Mouse (Mus musculus) limb, embryonic 14.5 days (tissue): Measurements from ENCODE around the gene Tbl1x. TPM values are rescaled to one million over a fixed set of nuclear protein-coding genes. Genes with fewer than 3 reads are reported as not detected.

ENCODE experiments used
- ATAC-seq: fragments of 200-750 bp; cut with Nextera tagmentation; 2 replicates; pipeline ENCODE4 v1.8.0; 2017; ENCODE audit warnings: low read depth, moderate number of reproducible peaks, moderate TSS enrichment; ENCODE audit not compliant: low FRiP score
- DNase-seq: peaks from one replicate; pipeline ENCODE4 v3.0.0-alpha.2; 2015; ENCODE audit warnings: low spot score
- H3K27ac ChIP-seq: fragments of 300-500 bp; sonication (generic); replicated peaks from 2 replicates; pipeline ENCODE4 v1.5.1; 2014; ENCODE audit warnings: low read depth, mild to moderate bottlenecking, low read length, moderate library complexity, mixed read lengths
- H3K27me3 ChIP-seq: fragments of 300-500 bp; sonication (generic); 2 replicates; pipeline ENCODE4 v1.6.1; 2014; ENCODE audit warnings: low read length, mixed read lengths; ENCODE audit not compliant: control insufficient read depth, insufficient read depth
- H3K36me3 ChIP-seq: fragments of 300-500 bp; sonication (generic); 2 replicates; pipeline ENCODE4 v1.6.1; 2014; ENCODE audit warnings: mild to moderate bottlenecking, low read length, moderate library complexity, mixed read lengths; ENCODE audit not compliant: control insufficient read depth, insufficient read depth
- H3K4me1 ChIP-seq: fragments of 300-500 bp; sonication (generic); 2 replicates; pipeline ENCODE4 v1.6.1; 2014; ENCODE audit warnings: antibody characterized with exemption, low read length, mixed read lengths; ENCODE audit not compliant: control insufficient read depth, insufficient read depth
- H3K4me2 ChIP-seq: fragments of 300-500 bp; sonication (generic); replicated peaks from 2 replicates; pipeline ENCODE4 v1.6.1; 2014; ENCODE audit warnings: low read depth, mild to moderate bottlenecking, low read length, moderate library complexity; ENCODE audit not compliant: severe bottlenecking
- H3K4me3 ChIP-seq: fragments of 300-500 bp; sonication (generic); replicated peaks from 2 replicates; pipeline ENCODE4 v1.5.1; 2014; ENCODE audit warnings: low read length
- H3K9ac ChIP-seq: fragments of 300-500 bp; sonication (generic); 2 replicates; pipeline ENCODE4 v1.6.1; 2014; ENCODE audit warnings: mild to moderate bottlenecking, low read depth, low read length, moderate library complexity; ENCODE audit not compliant: severe bottlenecking
- H3K9me3 ChIP-seq: fragments of 300-500 bp; sonication (generic); 2 replicates; pipeline ENCODE4 v1.6.1; 2016; ENCODE audit warnings: low read length; ENCODE audit not compliant: control insufficient read depth
- POLR2A ChIP-seq: fragments of 200-500 bp; IDR thresholded peaks from 2 replicates; pipeline ENCODE4 v1.8.0; 2012; ENCODE audit warnings: inconsistent platforms, mild to moderate bottlenecking, moderate library complexity, borderline replicate concordance; ENCODE audit not compliant: insufficient read depth, insufficient read length; ENCODE audit errors: extremely low read depth
- WGBS: fragments of 180-500 bp; shearing (Covaris S2); extraction: QIAGEN DNeasy Blood & Tissue Kit; methylation state at CpG from one replicate; pipeline ENCODE4 v1.1.7; 2014; 5-methylcytosine and 5-hydroxymethylcytosine counted together
- polyA plus RNA-seq, 2 experiments: library from polyadenylated mRNA; depleted of rRNA in 1 of 2; stranded (reverse) in 1 of 2; unstranded in 1 of 2; fragments of >200 nt; fragmentation: Nextera tagmentation in 1 of 2; extraction: Ambion mirVana in 1 of 2; gene quantifications; 2 replicates each; pipeline versions ENCODE4 v1.2.1 to v1.2.3; 2012 to 2014

Gene Tbl1x
- polyA plus RNA-seq, 2 experiments = 56.8 to 77.2 TPM

GRCm38 (mm10) chrX:77607488-77607887 is 96.7 kb downstream of the Tbl1x start:
- ATAC-seq = no peak
- H3K9ac ChIP-seq = no peak overlapping the region
- H3K4me3 ChIP-seq = no peak overlapping the region
- no peaks in the 10 kb centered on the region for H3K9me3 ChIP-seq
- no peak for DNase-seq
- no peak overlapping the region for H3K4me2 ChIP-seq
- H3K36me3 ChIP-seq = no peaks in the 10 kb centered on the region
- no peaks in the 10 kb centered on the region for H3K27me3 ChIP-seq
- TF ChIP-seq POLR2A = no peak
- 41% methylated on average over 1 of the region's 1 CpGs for WGBS
- H3K4me1 ChIP-seq = no peaks in the 10 kb centered on the region
- H3K27ac ChIP-seq = no peak overlapping the region

- Histone ChIP-seq H3K9ac (no peak overlapping the region), H3K9me3 (no peaks in the 10 kb centered on the region), H3K27me3 (no peaks in the 10 kb centered on the region), H3K27ac (no peak overlapping the region), H3K4me3 (no peak overlapping the region), H3K4me2 (no peak overlapping the region), H3K36me3 (no peaks in the 10 kb centered on the region), H3K4me1 (no peaks in the 10 kb centered on the region)
- 59% methylated on average over 2 of the region's 2 CpGs for WGBS
- ATAC-seq (no peak), DNase-seq (no peak)
- TF ChIP-seq POLR2A = no peak
Measured at GRCm38 (mm10) chrX:77608947-77609703, 98.3 kb downstream of the Tbl1x start.

GRCm38 (mm10) chrX:77611938-77612337 is 101.1 kb downstream of the Tbl1x start:
- Histone ChIP-seq H3K4me3 (no peak overlapping the region), H3K4me2 (no peak overlapping the region), H3K36me3 (no peaks in the 10 kb centered on the region), H3K9ac (no peak overlapping the region), H3K4me1 (no peaks in the 10 kb centered on the region), H3K27ac (no peak overlapping the region), H3K27me3 (no peaks in the 10 kb centered on the region), H3K9me3 (no peaks in the 10 kb centered on the region)
- no peak for DNase-seq
- WGBS = 73% methylated on average over 3 of the region's 3 CpGs
- TF ChIP-seq POLR2A = no peak
- ATAC-seq = no peak

GRCm38 (mm10) chrX:77613041-77613440 is 102.2 kb downstream of the Tbl1x start:
- Histone ChIP-seq H3K4me3 (no peak overlapping the region), H3K27me3 (no peaks in the 10 kb centered on the region), H3K9ac (no peak overlapping the region), H3K27ac (no peak overlapping the region), H3K36me3 (no peaks in the 10 kb centered on the region), H3K4me2 (no peak overlapping the region), H3K4me1 (no peaks in the 10 kb centered on the region), H3K9me3 (no peaks in the 10 kb centered on the region)
- DNase-seq = no peak
- ATAC-seq = no peak
- no peak for TF ChIP-seq POLR2A
- WGBS = 94% methylated on average over 1 of the region's 1 CpGs

GRCm38 (mm10) chrX:77615735-77616293 is 105.0 kb downstream of the Tbl1x start:
- Histone ChIP-seq H3K4me1 (no peaks in the 10 kb centered on the region), H3K4me2 (no peak overlapping the region), H3K36me3 (no peaks in the 10 kb centered on the region), H3K4me3 (no peak overlapping the region), H3K27me3 (no peaks in the 10 kb centered on the region), H3K27ac (no peak overlapping the region), H3K9me3 (no peaks in the 10 kb centered on the region), H3K9ac (no peak overlapping the region)
- TF ChIP-seq POLR2A = no peak
- ATAC-seq (no peak), DNase-seq (no peak)
- 68% methylated on average over 4 of the region's 4 CpGs for WGBS
